Mouse (Mus musculus) forebrain, postnatal 0 days (tissue): ENCODE measurements around the gene Pate2. TPM values are rescaled to one million over a fixed set of nuclear protein-coding genes. Genes with fewer than 3 reads are reported as not detected.
A peak's percentile ranks its signal among the peaks of the same experiment; 100 is the strongest.
"Not testable (repeated sequence)": the region's sequence is repeated elsewhere in the genome, so short reads cannot be mapped to it uniquely, and the experiment has no call there.

Source experiments
- ATAC-seq: fragments of 200-750 bp; cut with Nextera tagmentation; 2 replicates; pipeline ENCODE4 v1.8.0; 2017; ENCODE audit warnings: mild to moderate bottlenecking, moderate library complexity
- DNase-seq: peaks from one replicate; pipeline ENCODE4 v3.0.0-alpha.2; 2015
- H3K27ac ChIP-seq: fragments of 300-500 bp; sonication (generic); 2 replicates; pipeline ENCODE4 v1.5.1; 2014; ENCODE audit warnings: low read depth, mild to moderate bottlenecking, antibody characterized with exemption, low read length, moderate library complexity, mixed read lengths
- H3K27me3 ChIP-seq: fragments of 300-500 bp; sonication (generic); 2 replicates; pipeline ENCODE4 v1.6.1; 2014; ENCODE audit warnings: mild to moderate bottlenecking, low read length, mixed read lengths; ENCODE audit not compliant: insufficient read depth
- H3K36me3 ChIP-seq: fragments of 300-500 bp; sonication (generic); 2 replicates; pipeline ENCODE4 v1.6.1; 2014; ENCODE audit warnings: mild to moderate bottlenecking, moderate library complexity; ENCODE audit not compliant: insufficient read depth
- H3K4me1 ChIP-seq: fragments of 300-500 bp; sonication (generic); 2 replicates; pipeline ENCODE4 v1.6.1; 2014; ENCODE audit warnings: antibody characterized with exemption; ENCODE audit not compliant: insufficient read depth
- H3K4me2 ChIP-seq: fragments of 300-500 bp; sonication (generic); 2 replicates; pipeline ENCODE4 v1.6.1; 2014; ENCODE audit warnings: low read depth, mild to moderate bottlenecking, moderate library complexity
- H3K4me3 ChIP-seq: fragments of 300-500 bp; sonication (generic); 2 replicates; pipeline ENCODE4 v1.5.1; 2014; ENCODE audit warnings: low read depth, low read length, mixed read lengths
- H3K9ac ChIP-seq: fragments of 300-500 bp; sonication (generic); 2 replicates; pipeline ENCODE4 v1.6.1; 2014; ENCODE audit warnings: mild to moderate bottlenecking
- H3K9me3 ChIP-seq: fragments of 300-500 bp; sonication (generic); 2 replicates; pipeline ENCODE4 v1.6.1; 2016; ENCODE audit warnings: low read length
- CTCF ChIP-seq: sonication (generic); IDR thresholded peaks from 2 replicates; pipeline ENCODE4 v1.5.1; 2016; ENCODE audit warnings: antibody characterized with exemption, control low read depth, low read depth
- WGBS: fragments of 180-500 bp; shearing (Covaris S2); extraction: QIAGEN DNeasy Blood & Tissue Kit; methylation state at CpG from one replicate; pipeline ENCODE4 v1.1.7; 2014; 5-methylcytosine and 5-hydroxymethylcytosine counted together
- polyA plus RNA-seq: library from polyadenylated mRNA; unstranded; fragments of >200 nt; fragmentation: Nextera tagmentation; extraction: Ambion mirVana; gene quantifications from 2 replicates; pipeline ENCODE4 v1.2.1, GENCODE M21; 2015
- total RNA-seq: library from RNA; depleted of rRNA; stranded (reverse); fragments of >200 nt; gene quantifications from 2 replicates; pipeline ENCODE4 v1.2.3, GENCODE M21; 2014; rRNA removed

The Pate2 gene
- total and polyA plus RNA-seq, 2 experiments from 2014 or later: 0.90 to 2.6 TPM

- no peaks in the 10 kb centered on the region for H3K27me3 ChIP-seq
- ATAC-seq (no peak), DNase-seq (peak; percentile 8)
- no peaks in the 10 kb centered on the region for H3K4me1 ChIP-seq
- peak; percentile 53 for TF ChIP-seq CTCF
- H3K27ac ChIP-seq: no peak overlapping the region
- no peak overlapping the region for H3K9ac ChIP-seq
- 31% methylated on average over 2 of the region's 2 CpGs for WGBS
- H3K9me3 ChIP-seq: no peaks in the 10 kb centered on the region
- H3K36me3 ChIP-seq: no peaks in the 10 kb centered on the region
- H3K4me3 ChIP-seq: no peak overlapping the region
- H3K4me2 ChIP-seq: no peak overlapping the region
Observed at GRCm38 (mm10) chr9:35614005-35614404, 43.9 kb downstream of the Pate2 start.

GRCm38 (mm10) chr9:35616784-35617183 lies 46.7 kb downstream of the Pate2 start:
- H3K27ac ChIP-seq, H3K4me3 ChIP-seq, DNase-seq, H3K9ac ChIP-seq, H3K4me1 ChIP-seq, H3K9me3 ChIP-seq, H3K36me3 ChIP-seq, ATAC-seq, H3K4me2 ChIP-seq, H3K27me3 ChIP-seq: not testable (repeated sequence)
- 75% methylated on average over 2 of the region's 2 CpGs for WGBS

- no peak for DNase-seq
- Histone ChIP-seq H3K27me3 (no peaks in the 10 kb centered on the region), H3K4me2 (no peak overlapping the region), H3K9me3 (no peaks in the 10 kb centered on the region), H3K4me1 (no peaks in the 10 kb centered on the region), H3K27ac (no peak overlapping the region), H3K9ac (no peak overlapping the region), H3K4me3 (no peak overlapping the region), H3K36me3 (no peaks in the 10 kb centered on the region)
- no peak for ATAC-seq
- TF ChIP-seq CTCF: no peak
- 96% methylated on average over 1 of the region's 1 CpGs for WGBS
Observed at GRCm38 (mm10) chr9:35632981-35633380, 62.9 kb downstream of the Pate2 start.

- Histone ChIP-seq H3K9ac (no peak within 1 kb of the TSS), H3K27me3 (no peaks in the 10 kb centered on the region), H3K27ac (no peak within 1 kb of the TSS), H3K36me3 (no peaks in the 10 kb centered on the region), H3K4me3 (no peak within 1 kb of the TSS), H3K4me1 (no peaks in the 10 kb centered on the region), H3K9me3 (no peaks in the 10 kb centered on the region), H3K4me2 (no peak within 1 kb of the TSS)
- no peak for DNase-seq
- no peak for ATAC-seq
- 84% methylated on average over 1 of the region's 1 CpGs for WGBS
- no peak for TF ChIP-seq CTCF
Observed at GRCm38 (mm10) chr9:35648102-35648501, 78.0 kb downstream of the Pate2 start, which contains the start of gene Pate3. Gene Pate3, minus strand, starts transcription at chr9:35648202.

- Histone ChIP-seq H3K4me3 (no peak overlapping the region), H3K27ac (no peak overlapping the region), H3K4me1 (no peaks in the 10 kb centered on the region), H3K4me2 (no peak overlapping the region), H3K9ac (no peak overlapping the region), H3K36me3 (no peaks in the 10 kb centered on the region), H3K27me3 (no peaks in the 10 kb centered on the region), H3K9me3 (no peaks in the 10 kb centered on the region)
- ATAC-seq (no peak), DNase-seq (no peak)
- TF ChIP-seq CTCF: no peak
- WGBS: 87% methylated on average over 2 of the region's 2 CpGs
Observed at GRCm38 (mm10) chr9:35673557-35673956, 103.5 kb downstream of the Pate2 start.

GRCm38 (mm10) chr9:35687013-35687412 lies 116.9 kb downstream of the Pate2 start, which contains the start of gene Pate1:
Gene Pate1, minus strand, starts transcription at chr9:35687390.
- 58% methylated on average over 1 of the region's 1 CpGs for WGBS
- Histone ChIP-seq H3K4me2 (no peak within 1 kb of the TSS), H3K4me3 (no peak within 1 kb of the TSS), H3K9me3 (no peaks in the 10 kb centered on the region), H3K27me3 (no peaks in the 10 kb centered on the region), H3K9ac (no peak within 1 kb of the TSS), H3K36me3 (no peaks in the 10 kb centered on the region), H3K4me1 (no peaks in the 10 kb centered on the region), H3K27ac (no peak within 1 kb of the TSS)
- DNase-seq: no peak
- no peak for TF ChIP-seq CTCF
- no peak for ATAC-seq

- Histone ChIP-seq H3K27ac (no peak overlapping the region), H3K27me3 (no peaks in the 10 kb centered on the region), H3K9me3 (0 out of 2 replicates have a peak, but pooled peaks cover 4% of the 10 kb centered on the region), H3K4me3 (no peak overlapping the region), H3K4me1 (no peaks in the 10 kb centered on the region), H3K4me2 (no peak overlapping the region), H3K9ac (no peak overlapping the region), H3K36me3 (no peaks in the 10 kb centered on the region)
- no peak for DNase-seq
- no peak for TF ChIP-seq CTCF
- ATAC-seq: no peak
Observed at GRCm38 (mm10) chr9:35691924-35692323, 121.8 kb downstream of the Pate2 start.

GRCm38 (mm10) chr9:35707265-35707664 lies 137.2 kb downstream of the Pate2 start:
- TF ChIP-seq CTCF: peak; percentile 17; the same call in 1 of the 2 replicates
- no peak overlapping the region for H3K4me2 ChIP-seq
- DNase-seq: no peak

More at GRCm38 (mm10) chr9:35707265-35707664, 137.2 kb downstream of the Pate2 start:
- Histone ChIP-seq H3K9me3 (no peaks in the 10 kb centered on the region), H3K27ac (no peak overlapping the region), H3K4me3 (no peak overlapping the region), H3K4me1 (no peaks in the 10 kb centered on the region), H3K27me3 (no peaks in the 10 kb centered on the region), H3K36me3 (no peaks in the 10 kb centered on the region), H3K9ac (no peak overlapping the region)
- no peak for ATAC-seq

Other genes starting within 250 kb of the Pate2 start
- 9.6 and 13.7 TPM in 2 replicates for gene Cdon, start 149.2 kb upstream of the Pate2 start, total RNA-seq
- gene Cdon, start 149.2 kb upstream of the Pate2 start, polyA plus RNA-seq: 0.94 and 1.3 TPM in 2 replicates
- not detected in 2 replicates for gene Gm1113, start 52.0 kb upstream of the Pate2 start, total RNA-seq
- gene Gm1113, start 52.0 kb upstream of the Pate2 start, polyA plus RNA-seq: not detected in 2 replicates
- gene Ddx25, start 11.8 kb upstream of the Pate2 start, total RNA-seq: 22.2 and 23.5 TPM in 2 replicates
- gene Ddx25, start 11.8 kb upstream of the Pate2 start, polyA plus RNA-seq: 23.6 and 25.6 TPM in 2 replicates
- gene Pus3, start 11.7 kb upstream of the Pate2 start, total RNA-seq: 18.8 and 19.2 TPM in 2 replicates
- gene Pus3, start 11.7 kb upstream of the Pate2 start, polyA plus RNA-seq: 13.9 and 15.2 TPM in 2 replicates
- 15.8 and 16.6 TPM in 2 replicates for gene Hyls1, start 114 bp downstream of the Pate2 start, total RNA-seq
- gene Hyls1, start 114 bp downstream of the Pate2 start, polyA plus RNA-seq: 13.6 and 14.8 TPM in 2 replicates
- not detected in 2 replicates for gene Pate4, start 41.7 kb downstream of the Pate2 start, total RNA-seq
- gene Pate4, start 41.7 kb downstream of the Pate2 start, polyA plus RNA-seq: not detected in 2 replicates
- not detected in 2 replicates for gene Pate3, start 77.9 kb downstream of the Pate2 start, total RNA-seq
- not detected in 2 replicates for gene Pate3, start 77.9 kb downstream of the Pate2 start, polyA plus RNA-seq
- gene Pate1, start 117.1 kb downstream of the Pate2 start, total RNA-seq: not detected in 2 replicates
- not detected in 2 replicates for gene Pate1, start 117.1 kb downstream of the Pate2 start, polyA plus RNA-seq
- gene Gm17677, start 170.8 kb downstream of the Pate2 start, total RNA-seq: not detected in 2 replicates
- not detected in 2 replicates for gene Gm17677, start 170.8 kb downstream of the Pate2 start, polyA plus RNA-seq
- not detected in 2 replicates for gene Gm17727, start 207.8 kb downstream of the Pate2 start, total RNA-seq
- not detected in 2 replicates for gene Gm17727, start 207.8 kb downstream of the Pate2 start, polyA plus RNA-seq
- gene Gm27235, start 219.8 kb downstream of the Pate2 start, total RNA-seq: not detected in 2 replicates
- gene Gm27235, start 219.8 kb downstream of the Pate2 start, polyA plus RNA-seq: not detected in 2 replicates
- gene D730048I06Rik, start 219.8 kb downstream of the Pate2 start, total RNA-seq: not detected in 2 replicates
- not detected in 2 replicates for gene D730048I06Rik, start 219.8 kb downstream of the Pate2 start, polyA plus RNA-seq